Mouse (Mus musculus): ENCODE measurements at regions not wholly inside any gene's neighbourhood (a gene's known extent, or its start where the extent isn't known, plus 50 kb on each side); places are given as distances from the start of the nearest gene placed in this dataset.
A peak's percentile ranks its signal among the peaks of the same experiment; 100 is the strongest.

DNA sequence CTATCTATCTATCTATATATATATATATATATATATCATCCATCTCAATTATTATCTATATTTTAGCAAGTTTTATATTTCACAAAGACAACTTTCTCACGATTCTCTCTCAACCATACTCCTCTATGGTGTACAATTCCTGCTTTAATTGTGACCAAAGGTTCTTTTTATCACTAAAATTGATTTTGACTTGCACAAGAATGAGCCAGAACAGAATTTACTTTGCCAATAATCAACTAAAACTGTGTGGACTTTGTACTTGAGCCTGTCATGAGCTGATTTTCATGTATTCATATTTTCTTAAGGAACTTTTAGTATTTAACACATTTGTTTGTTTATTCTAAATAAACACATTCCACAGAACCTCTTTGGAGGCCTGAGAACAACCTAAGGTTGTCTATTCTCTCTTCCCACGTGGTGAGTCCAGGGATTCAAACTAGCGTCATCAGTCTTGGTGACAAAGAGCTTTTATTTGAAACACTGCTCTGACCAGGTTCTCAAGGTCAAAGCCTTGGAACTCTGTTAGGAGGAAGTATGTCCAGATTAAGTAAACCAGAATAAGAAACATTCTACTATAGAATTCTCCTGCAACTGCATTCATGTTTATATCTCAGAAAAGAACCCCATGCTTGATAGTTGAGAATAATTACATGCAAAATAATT lies 207.7 kb downstream of the Gm11146 start:
- DNase-seq, result no peak

DNA sequence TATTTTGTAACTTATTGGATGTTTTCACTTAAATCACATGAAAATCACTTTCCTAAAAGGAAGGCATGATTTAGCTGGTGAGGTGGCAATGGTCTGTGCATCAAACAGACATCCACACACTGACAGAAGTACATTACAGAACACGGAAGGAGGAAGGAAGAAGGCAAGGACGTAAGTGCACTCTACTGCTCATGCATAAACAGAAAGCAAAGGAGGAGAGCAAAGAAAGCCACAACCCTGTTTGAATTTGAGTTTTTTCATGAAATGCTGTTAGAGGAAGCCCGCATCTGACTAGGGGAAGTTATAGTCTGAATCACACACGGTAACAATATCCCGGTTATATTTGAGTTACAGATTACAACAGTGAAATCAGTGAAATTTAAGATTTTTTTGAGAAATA lies 208.4 kb downstream of the Gm11146 start:
- DNase-seq, result no peak

DNA sequence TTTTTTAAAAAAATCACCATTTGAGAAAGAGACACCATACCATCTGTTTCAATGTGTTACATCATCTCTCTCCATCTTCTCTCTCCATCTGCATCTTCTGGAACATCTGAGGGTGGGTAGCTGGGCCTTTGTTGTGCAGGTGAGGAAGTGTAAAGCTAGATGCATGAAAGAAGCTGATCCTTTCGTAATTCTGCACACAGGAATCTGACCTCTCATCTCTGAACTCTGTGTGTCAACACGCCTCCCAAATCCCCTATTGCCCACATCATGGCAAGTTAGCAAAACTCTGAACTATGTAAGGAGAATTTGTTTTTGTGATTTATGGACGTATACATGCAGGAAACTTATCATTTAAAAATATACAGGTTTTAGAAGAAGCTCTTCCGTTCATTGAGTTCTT lies 209.7 kb downstream of the Gm11146 start:
- DNase-seq, result no peak

DNA sequence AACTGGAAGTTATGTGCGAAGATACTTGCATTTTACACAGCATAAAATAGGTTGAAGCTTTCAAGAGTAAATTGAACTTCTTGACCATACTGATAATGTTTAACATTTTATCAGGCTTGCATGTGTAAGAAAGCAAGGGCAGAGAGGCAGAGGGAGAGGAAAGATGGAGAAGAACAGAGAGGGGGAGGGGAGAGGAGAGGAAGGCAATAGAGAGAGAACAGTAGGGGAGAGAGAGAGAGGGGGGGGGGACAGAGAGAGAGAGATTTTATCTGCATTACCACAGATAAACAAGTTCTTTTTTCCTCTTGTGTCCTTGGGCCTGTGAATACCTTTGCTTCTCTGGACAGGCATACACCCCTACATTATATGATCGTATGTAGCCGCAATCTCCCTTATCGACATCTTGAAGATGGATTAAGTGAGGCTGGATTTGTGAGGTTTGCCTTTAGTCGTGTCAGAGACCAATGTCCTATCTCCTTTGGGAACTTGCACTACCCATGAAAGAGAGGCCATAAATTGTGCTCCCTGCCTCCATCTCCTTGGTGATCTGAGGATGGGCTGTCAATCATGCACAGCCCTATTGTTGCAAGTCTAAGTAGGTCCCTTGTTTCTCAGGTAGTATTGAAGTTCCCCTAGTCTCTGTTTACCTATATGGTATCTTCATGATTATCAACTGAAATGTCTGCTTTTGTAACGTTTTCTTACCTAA lies 217.7 kb downstream of the Gm11146 start:
- no peak for DNase-seq

DNA sequence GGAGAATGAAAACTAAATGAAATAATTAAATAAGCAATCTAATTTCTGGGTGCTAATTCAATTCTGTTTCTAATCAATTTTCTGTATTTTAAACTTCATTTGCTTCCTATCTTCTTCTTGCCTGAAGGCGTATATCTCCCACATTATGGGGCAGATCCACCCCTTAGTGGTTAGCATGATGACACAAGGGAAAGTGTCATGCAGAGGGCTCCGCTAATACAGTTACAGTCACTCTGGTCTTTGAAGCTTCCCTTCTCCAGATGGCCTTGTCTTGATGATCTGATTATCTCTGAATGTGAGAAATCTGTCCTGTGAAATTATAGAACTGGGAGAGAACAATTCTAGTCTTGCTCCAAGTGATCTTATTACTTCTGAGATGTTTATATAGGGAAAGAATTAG lies 219.1 kb downstream of the Gm11146 start:
- DNase-seq, result no peak

DNA sequence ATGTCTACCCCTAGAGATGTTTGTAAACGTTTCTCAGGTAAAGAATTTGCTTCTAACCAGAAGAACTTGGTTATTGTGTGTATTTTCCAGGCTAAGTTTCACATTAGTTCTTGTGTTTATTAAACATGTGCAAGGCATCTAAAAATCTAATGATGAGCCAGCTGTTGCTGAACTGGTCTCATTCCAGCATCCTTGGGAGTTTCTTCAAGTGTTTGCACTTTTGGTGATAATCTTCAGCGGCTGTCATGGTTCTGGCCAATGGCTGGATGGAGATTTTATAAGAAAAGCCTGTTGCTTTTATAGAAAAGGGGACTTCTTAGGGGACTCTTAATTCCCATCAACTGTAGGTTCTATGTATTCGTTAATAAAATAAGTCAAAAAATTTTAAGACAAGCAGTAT lies 229.1 kb downstream of the Gm11146 start:
- no peak for DNase-seq

DNA sequence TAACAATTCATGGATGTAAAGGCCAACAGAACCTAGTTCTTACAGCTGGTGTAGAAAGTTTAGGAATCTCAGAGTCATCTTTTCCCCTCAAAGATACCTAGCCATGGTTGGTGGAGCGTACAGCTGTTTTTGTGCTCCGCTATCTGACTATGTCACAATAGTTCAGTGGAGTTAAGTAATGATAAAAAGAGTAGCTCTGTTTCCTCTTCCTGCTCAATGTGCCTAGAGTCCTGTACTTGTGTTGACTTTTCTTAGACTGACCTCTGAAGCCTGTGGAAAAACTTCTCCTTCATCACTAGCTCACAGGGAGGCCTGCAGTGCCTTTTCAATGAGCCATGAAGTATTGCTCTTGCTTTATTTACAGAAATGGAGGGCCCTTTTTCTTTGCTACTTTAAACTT lies 232.1 kb downstream of the Gm11146 start:
- DNase-seq, result no peak

DNA sequence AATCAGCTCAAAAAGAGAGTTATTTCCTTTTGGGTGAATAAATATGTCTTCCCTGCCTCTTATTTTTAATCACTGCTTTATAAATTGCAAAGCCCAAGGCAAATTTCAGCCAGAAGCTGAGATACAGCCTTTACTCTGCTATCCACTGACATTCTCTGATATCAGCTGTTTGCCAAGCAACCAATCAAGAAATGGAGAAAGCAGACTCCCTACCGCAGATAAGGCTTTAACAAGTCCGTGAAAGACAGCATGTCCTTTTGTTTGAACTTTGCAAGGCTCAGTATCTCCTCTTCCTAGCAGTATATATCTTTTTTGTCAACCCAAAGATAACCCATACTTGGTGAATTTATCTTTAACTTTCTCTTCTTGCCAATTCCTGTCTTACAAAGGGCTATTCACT lies 236.6 kb downstream of the Gm11146 start:
- DNase-seq, result no peak

DNA sequence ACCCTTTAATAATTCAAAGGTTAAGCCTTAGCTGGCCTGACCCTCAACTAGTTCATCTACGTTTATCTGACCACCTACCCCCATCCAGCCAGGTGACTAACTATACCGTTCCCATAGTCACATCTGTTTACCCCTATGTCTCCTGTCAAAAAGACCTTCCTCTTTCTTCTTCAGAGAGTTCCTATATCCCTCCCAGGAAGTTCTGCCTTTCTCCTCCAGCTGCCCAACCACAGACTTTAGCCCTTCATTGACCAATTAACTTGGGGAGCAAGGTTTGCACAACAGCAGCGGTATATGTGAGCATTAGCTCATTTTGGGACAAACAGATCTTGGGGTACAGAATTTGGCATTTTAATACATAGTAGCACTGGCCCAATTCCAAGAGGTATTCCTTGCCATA lies 237.5 kb downstream of the Gm11146 start:
- no peak for DNase-seq

DNA sequence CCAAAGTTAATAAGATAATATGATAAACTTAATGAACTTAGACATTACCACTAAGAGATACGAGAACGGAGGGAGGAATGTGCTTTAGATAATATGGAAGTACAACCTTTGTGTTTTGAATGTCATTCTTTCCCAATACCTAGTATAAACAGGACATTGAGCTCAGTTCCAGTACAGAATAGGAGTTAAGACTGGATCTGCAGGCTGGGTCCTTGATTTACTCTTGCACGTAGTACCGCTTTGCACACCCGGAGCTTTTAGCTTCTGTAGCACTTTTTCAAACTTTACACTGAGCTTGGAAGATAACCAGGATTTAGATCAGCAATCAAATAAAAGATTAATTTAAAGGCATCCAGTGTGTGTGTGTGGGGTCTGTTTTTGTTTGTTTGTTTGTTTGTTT lies 242.7 kb downstream of the Gm11146 start:
- no peak for DNase-seq

DNA sequence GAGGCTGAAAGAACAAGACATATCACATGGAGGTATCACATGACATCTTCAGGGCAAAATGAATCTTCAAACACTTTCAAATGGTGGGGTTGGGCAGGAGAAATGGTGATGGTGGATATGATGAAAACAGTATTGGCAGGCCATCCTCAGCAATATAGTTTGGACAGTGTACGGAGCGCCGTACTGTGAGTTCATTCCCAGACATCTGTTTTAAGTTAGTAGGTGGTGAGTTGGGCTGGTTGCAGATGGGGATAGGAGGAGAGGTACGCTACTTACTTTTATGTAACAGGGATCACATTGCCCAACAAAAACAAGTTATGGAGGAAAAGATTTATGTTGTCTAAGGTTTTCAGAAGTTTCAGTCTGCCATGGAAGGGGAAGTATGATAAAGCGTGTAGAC lies 246.6 kb downstream of the Gm11146 start:
- no peak for DNase-seq

DNA sequence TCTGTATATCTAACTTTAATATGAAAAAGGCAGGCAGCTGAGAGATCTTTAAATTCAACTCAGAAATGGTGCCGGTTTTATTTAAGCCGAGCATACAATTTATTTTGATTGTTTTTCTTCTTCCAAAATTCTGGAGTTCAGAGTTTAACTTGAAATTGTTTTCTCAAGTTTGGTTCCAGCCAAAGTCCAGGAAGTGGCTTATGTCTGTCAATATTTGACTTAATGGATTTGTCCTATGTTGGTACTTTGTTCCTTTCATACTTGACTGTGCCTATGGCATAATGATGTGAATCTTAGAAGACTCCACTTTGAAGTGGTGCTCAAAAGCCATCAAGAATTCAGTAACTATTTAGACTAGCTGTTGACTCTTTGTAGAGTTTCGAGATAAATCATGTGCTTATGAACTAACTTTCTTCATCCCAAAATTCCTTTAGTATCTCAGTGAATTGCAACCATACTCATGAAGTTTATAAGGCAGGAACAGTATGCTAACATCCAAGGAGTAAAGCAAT lies 247.6 kb downstream of the Gm11146 start:
- DNase-seq, result no peak

DNA sequence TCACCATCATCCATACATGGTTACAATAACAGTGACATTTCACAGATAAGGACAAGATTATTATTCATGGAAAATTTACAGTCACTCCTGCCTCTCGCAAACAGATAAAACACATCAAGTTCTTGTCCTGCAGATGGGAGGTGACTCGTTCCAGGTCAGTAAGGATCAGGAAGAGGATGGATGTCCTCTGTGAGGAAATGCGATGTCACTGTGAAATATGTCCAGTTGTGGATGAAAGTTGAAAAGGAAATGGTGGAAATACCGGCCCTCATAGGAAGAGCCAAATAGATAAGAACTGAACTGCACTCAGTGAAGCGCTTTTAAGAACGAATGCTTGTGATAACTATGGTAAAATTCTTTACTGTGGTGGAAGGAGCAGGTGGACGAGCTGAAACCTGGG lies 255.8 kb downstream of the Gm11146 start:
- no peak for DNase-seq

DNA sequence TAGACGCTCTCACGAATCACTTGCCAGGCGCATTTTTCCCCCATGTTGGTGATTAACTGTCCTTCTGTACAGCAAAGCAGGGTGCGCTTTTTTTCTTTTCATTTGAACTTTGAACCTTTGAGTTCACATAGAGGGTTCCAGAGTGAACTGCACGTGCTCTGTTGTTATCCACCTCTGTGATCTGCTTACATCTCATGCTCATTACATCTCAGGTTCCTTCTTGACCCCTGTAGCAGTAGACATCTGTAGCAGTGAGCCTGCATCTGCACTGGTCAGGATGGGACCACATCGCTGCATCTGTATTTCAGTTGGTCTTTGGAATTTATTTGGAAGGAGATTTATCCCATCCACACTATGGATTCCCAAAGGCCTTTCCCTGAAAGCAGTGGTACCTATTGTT lies 269.6 kb downstream of the Gm11146 start:
- DNase-seq, result no peak

DNA sequence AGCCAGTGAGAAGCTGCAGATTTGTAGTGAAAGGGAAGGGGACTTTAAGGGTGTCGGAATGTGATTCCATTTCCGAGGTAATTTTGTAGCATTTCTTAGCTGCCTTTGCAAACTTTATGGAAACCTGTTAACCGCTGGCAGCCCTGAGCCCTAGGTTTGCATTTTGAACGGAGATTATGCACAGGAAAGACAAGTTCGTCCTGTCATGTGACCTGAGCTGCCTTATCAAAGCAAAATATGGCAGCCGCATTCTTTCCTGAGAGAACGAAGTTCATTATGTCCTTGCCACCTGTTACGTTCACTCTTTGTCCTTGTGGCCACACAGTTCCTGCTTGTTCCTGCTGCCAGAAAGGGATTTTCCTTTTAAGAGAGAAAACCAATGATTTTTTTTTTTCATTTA lies 270.9 kb downstream of the Gm11146 start:
- peak; percentile 28 for DNase-seq

DNA sequence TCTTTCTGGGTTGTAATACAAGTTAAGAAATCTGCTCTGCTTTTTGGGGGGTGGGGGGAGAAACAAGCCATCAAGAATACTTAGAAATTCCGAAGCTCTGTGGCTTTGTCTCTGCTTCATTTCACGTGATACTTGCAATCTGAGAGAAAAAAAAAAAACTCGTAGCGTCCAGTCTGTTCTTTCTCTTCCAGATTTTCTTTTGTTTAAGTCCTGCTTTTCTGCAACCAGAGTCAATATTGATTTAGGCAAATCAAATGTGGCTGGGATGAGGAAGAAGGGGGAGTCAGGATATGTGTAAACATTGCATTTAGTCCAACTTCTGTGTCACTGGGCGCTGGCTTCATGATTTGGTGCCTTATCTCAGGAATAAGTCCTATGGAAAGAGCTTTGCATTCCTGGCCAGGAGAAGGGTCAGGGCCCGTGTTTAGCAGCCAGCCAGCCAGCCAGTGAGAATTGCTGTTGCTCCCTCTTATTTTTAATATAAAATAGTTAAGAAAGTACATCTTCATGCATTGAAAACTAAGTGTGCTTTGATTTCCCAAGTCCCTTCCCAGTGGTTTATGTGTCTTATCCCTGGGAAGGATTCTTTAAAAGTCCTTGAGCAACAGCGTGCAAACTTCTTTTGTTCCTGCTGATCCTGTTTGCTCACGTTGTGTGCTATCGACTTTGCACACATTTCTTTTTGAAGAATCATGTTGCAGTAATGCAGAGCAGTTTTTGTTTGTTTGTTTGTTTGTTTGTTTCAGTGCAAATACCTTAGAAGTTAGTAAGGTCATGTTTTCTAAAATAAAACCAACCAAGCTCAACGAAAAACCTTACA lies 272.0 kb downstream of the Gm11146 start:
- DNase-seq, result peak; percentile 32 to 40

DNA sequence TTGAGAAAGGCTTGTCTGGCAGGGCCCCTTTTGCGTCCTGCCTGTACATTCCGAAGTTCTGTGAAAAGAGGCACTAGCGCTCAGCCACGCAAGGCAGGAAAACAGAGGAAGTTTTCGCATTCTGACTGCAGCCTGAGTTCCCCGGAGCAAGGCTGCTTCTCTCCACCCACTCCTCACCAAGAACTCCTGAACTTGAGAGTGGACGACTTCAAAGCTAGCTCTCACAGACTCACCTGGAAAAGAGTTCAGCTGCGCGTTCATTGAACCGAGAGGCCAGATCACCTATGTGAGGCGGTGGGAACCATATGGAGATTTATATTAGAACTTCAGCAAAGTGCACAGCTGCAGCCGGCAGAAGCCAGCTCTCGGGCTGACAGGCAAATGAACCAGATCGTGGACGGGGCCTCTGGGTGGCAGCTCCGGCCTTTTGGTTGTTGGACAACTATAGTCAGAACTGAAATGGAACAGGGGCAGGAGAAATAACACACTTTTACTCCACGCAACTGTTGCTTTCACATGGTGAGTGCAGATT lies 272.7 kb downstream of the Gm11146 start:
- DNase-seq, result peak; percentile 60 to 65

DNA sequence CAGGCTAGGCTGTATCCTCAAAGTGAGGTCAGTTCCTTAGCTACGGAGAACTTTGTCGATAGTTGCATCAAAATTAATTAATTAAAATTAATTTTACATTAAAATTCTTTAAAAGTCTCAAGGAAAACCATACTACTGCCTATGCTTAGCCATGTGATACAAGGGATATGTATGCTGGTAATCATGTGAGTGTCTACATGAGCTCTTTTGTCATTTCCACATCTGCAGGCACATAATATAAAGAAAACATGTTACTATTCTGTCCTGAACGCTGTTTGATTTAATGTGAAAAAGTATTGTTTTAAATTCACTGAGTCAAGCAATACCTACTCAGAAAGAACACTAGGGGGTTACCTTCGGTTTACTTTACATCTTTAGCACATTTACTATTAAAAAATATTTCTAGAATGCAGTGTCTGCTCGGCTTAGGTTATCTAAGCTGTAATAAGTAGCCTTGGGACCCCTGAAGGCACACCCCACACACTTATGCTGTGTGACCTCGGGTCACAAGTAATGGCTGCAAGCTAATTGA lies 273.2 kb downstream of the Gm11146 start:
- no peak for DNase-seq

DNA sequence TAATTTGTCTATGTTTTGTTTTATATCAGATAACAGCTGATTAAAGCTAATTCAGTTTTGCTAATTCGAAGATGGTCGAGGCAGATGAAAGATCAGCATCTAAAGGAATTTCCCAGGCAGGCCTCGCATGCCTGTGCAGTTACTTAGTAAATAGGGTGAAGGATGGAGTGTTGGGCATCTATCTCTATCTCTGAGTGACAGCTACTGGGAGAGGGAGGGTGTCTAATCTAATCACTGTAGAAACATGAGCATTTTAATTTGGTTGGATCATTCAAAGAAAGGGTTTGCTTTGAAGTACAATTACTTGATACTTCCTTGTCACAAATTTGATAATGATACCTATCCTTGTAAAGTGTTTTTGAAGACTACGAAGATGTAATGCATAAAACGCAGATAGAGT lies 273.8 kb downstream of the Gm11146 start:
- no peak for DNase-seq

DNA sequence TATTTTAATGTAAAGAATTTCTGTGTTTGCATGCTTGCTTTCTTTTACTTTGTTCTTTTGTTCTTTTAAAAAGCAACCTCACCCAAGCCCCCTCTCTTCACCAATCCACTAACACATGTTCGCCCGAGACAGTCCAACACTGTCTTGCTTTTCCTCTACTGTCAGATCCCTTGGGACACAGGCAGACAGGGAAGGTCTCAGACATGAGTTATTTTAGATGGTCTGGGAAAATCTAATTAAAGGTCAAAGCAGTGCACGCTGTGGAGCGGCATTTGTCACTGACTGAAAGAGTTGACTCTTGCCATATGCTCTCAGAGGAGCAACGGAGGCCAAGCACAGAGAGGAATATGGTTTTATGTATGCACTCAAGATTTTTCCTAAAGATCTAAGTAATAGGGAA lies 279.6 kb downstream of the Gm11146 start:
- no peak for DNase-seq

DNA sequence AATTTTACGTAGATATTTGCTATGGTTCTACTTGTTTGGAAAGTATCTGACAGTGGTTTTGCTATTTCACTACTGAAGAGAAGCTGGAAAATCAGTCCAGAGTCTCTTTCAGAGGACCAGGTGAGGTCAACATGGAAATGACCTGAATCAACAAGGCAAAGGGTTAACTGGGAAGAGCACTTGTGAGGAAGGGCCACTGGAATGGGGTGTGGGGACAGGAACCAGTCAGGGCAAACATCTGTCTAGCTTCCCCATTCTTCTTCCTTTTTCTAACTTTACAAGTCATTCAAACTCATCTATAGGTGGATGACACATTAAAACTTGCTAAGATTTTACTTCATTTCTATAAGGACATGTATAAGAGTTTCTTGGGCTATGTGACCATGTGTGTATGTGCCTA lies 283.7 kb downstream of the Gm11146 start:
- no peak for DNase-seq

DNA sequence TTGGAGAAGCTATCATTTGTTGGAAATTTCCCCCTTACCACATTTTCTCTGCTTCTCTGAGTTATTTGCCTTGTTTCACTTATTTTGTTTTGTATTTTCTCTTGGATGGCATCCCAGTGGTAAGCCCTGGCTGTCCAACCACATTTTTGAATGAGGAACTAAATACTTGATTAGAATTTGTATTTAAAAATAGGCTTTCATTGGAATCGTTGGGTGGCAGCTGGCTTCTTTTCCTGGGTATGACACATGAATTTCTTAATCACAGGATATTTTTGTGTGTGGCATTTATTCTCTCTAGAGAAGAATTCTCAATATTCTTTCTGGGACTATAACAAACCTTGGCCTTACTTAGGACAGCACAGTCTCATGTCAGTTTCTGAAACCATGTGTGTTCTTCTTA lies 286.5 kb downstream of the Gm11146 start:
- DNase-seq, result no peak

DNA sequence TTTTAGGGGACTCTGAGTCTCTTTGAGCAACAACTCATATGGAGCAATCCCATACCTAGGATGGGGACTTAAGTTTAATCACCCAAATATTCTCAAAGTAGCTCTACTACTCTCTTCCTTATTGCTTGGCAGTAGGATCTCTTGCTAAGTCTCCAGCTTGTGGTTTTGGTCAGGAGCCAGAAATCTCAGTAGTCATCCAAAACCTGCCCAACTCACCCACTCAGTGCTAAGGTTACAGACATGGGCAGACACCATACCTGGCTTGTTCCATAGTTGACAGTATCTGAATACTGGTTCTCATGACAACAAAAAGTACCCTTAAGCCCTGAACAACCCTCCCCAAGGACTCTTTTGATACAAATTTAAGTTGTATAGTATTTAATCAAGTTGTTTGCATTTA lies 288.7 kb downstream of the Gm11146 start:
- DNase-seq, result no peak
